8 mouse cellular contexts compared by ENCODE assay signal in genomic region chr12:45074611-45075342, GRCm38 (mm10). TPM values are rescaled to one million over a fixed set of nuclear protein-coding genes. Genes with fewer than 3 reads are reported as not detected.
DNase-seq lines count a peak whose midpoint lies in the region; ATAC-seq and TF ChIP-seq lines count a peak whose summit lies in the region.

Stxbp6 (minus strand) TSS chr12:45074709.

- WGBS in forebrain, embryonic 16.5 days: under 1% methylated on average over 20 of the region's 20 CpGs
- WGBS in hindbrain, embryonic 10.5 days: 2% methylated on average over 20 of the region's 20 CpGs

- no peak for TF ChIP-seq POLR2A in ES-Bruce4 (IDR thresholded peaks at IDR 0.05; ENCODE audit: insufficient read depth, low read length)

- TF ChIP-seq CTCF in ES-Bruce4 (IDR thresholded peaks at IDR 0.05; ENCODE audit: low read depth, low read length): no peak

- no peaks in the 10 kb centered on the region for H3K9me3 ChIP-seq in ES-Bruce4 (replicated peaks; ENCODE audit: control insufficient read depth, insufficient read depth, low read length, poor library complexity, severe bottlenecking)
- no peaks in the 10 kb centered on the region for H3K9me3 ChIP-seq in forebrain, embryonic 16.5 days (ENCODE audit: control insufficient read depth, low read length)
- no peaks in the 10 kb centered on the region for H3K9me3 ChIP-seq in hindbrain, embryonic 10.5 days

- H3K9ac ChIP-seq in ES-Bruce4 (ENCODE audit: low read depth, poor library complexity, severe bottlenecking): peak within 1 kb of the TSS; percentile 72
- peak within 1 kb of the TSS; percentile 78 for H3K9ac ChIP-seq in forebrain, embryonic 16.5 days (replicated peaks; ENCODE audit: low read depth, low read length)

- no peaks in the 10 kb centered on the region; the same call in 1 of the 2 replicates for H3K27me3 ChIP-seq in ES-Bruce4 (ENCODE audit: control insufficient read depth, insufficient read depth, low read length, poor library complexity, severe bottlenecking)
- 0 out of 2 replicates have a peak, but pooled peaks cover 2% of the 10 kb centered on the region for H3K27me3 ChIP-seq in forebrain, embryonic 16.5 days (replicated peaks; ENCODE audit: control insufficient read depth, insufficient read depth, low read length)
- H3K27me3 ChIP-seq in hindbrain, embryonic 10.5 days (ENCODE audit: insufficient read depth, poor library complexity, severe bottlenecking): peaks cover 8% of the 10 kb centered on the region; the same call in 1 of the 2 replicates

- TF ChIP-seq EP300 in ES-Bruce4 (IDR thresholded peaks at IDR 0.05; ENCODE audit: insufficient read depth, low read depth, low read length): no peak

- H3K4me1 ChIP-seq in ES-Bruce4 (ENCODE audit: control insufficient read depth, insufficient read depth, low read length): no peaks in the 10 kb centered on the region
- H3K4me1 ChIP-seq in forebrain, embryonic 16.5 days (replicated peaks; ENCODE audit: control insufficient read depth, insufficient read depth, low read length): peaks cover 15% of the 10 kb centered on the region
- peaks cover 30% of the 10 kb centered on the region for H3K4me1 ChIP-seq in hindbrain, embryonic 10.5 days (replicated peaks)

- peak; percentile 64 for ATAC-seq in forebrain, embryonic 16.5 days

- H3K27ac ChIP-seq in ES-Bruce4 (ENCODE audit: insufficient read depth, low read length): no peak within 1 kb of the TSS
- H3K27ac ChIP-seq in forebrain, embryonic 16.5 days (ENCODE audit: low read length): peak within 1 kb of the TSS; percentile 74
- H3K27ac ChIP-seq in hindbrain, embryonic 10.5 days: peak within 1 kb of the TSS; percentile 94

- no peaks in the 10 kb centered on the region for H3K36me3 ChIP-seq in ES-Bruce4 (ENCODE audit: control insufficient read depth, insufficient read depth, low read length, poor library complexity, severe bottlenecking)
- no peaks in the 10 kb centered on the region for H3K36me3 ChIP-seq in forebrain, embryonic 16.5 days (ENCODE audit: control insufficient read depth, insufficient read depth)
- no peaks in the 10 kb centered on the region for H3K36me3 ChIP-seq in hindbrain, embryonic 10.5 days

- H3K4me2 ChIP-seq in forebrain, embryonic 16.5 days (ENCODE audit: low read length): peak within 1 kb of the TSS; percentile 100

- H3K4me3 ChIP-seq in ES-Bruce4 (ENCODE audit: low read depth, low read length): peak within 1 kb of the TSS; percentile 82
- peak within 1 kb of the TSS; percentile 79 for H3K4me3 ChIP-seq in forebrain, embryonic 16.5 days (replicated peaks; ENCODE audit: low read length)
- H3K4me3 ChIP-seq in hindbrain, embryonic 10.5 days: peak within 1 kb of the TSS; percentile 86

- peak; percentile 92 to 94 for DNase-seq in adrenal gland, postnatal 36 days
- peak; percentile 37 for DNase-seq in hindbrain, embryonic 10.5 days (ENCODE audit: low spot score)
- DNase-seq in layer of hippocampus, postnatal 14 days (ENCODE audit: low spot score in 2 of 2): no peak
- peak; percentile 88 for DNase-seq in lung, postnatal 14 days
- DNase-seq in right cerebral cortex, postnatal 14 days: peak; percentile 65
- DNase-seq in thymus, postnatal 36 days: no peak

RNA-seq across cellular contexts. Expression of gene Stxbp6, which starts in this region (rescaled TPM):
- polyA plus RNA-seq in ES-Bruce4 (2011; ENCODE audit: insufficient read depth, insufficient read length, low read depth, missing spikeins): 8.4 and 9.5 TPM in 2 replicates
- 10 to 100 TPM; 16.7 to 22.2 TPM for total RNA-seq in adrenal gland, postnatal 36 days (2021)
- 13.6 and 13.7 TPM in 2 replicates for polyA plus RNA-seq in forebrain, embryonic 16.5 days (2015; fragmentation: Nextera tagmentation; extraction: Ambion mirVana)
- 12.4 and 14.9 TPM in 2 replicates for polyA plus RNA-seq in hindbrain, embryonic 10.5 days (2016; fragmentation: Nextera tagmentation; extraction: Ambion mirVana)
- 10 to 100 TPM; 45.5 to 54.8 TPM for total RNA-seq in layer of hippocampus, postnatal 14 days (2021)

Comparison
In these comparisons a context has a peak if more than half of its experiments do, and no peak if none do; other contexts are left out.
1. DNase-seq: peak in adrenal gland, postnatal 36 days (2 of 2), hindbrain, embryonic 10.5 days (single experiment), lung, postnatal 14 days (single experiment) and right cerebral cortex, postnatal 14 days (single experiment); none in layer of hippocampus, postnatal 14 days (0 of 2) and thymus, postnatal 36 days (0 of 2).
2. Peak in every context shown above with its lines, with median percentiles within 50 percentile points of each other: H3K4me3 ChIP-seq.